Mouse (Mus musculus) CD4-positive, CD25-positive, alpha-beta regulatory T cell, adult 4 months (primary cell): ENCODE results near the gene Gm28961. TPM values are rescaled to one million over a fixed set of nuclear protein-coding genes. Genes with fewer than 3 reads are reported as not detected.
"Not testable (repeated sequence)": the region's sequence is repeated elsewhere in the genome, so short reads cannot be mapped to it uniquely, and the experiment has no call there.

ENCODE experiments used
- ATAC-seq: one replicate; pipeline ENCODE4 v1.8.0; 2017
- polyA plus RNA-seq, 2 experiments: library from polyadenylated mRNA; unstranded; fragments of 100-300 nt; shearing (Covaris generic); gene quantifications; one replicate each; pipeline ENCODE4 v1.2.1; 2017

Gm28961 gene
- polyA plus RNA-seq, result not detected

DNA sequence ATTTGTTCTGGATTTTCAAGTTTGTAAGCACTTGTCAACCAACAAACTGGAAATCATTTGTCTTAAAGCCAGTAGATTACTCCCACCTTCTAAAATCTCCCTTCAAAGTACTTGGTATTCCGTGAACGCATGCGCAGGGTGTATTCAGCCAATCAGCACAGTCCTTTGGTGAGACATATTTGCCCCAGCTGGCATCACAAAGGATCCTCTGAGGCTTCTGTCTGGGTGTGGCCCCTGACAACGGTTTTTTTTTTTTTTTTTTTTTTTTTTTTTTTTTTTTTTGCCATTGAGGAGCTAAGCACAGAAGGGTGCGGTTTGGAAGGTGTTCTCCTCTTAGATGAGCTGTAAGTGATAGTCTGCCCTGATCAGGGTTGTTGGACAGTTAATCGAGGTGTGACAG lies at the start of gene Gm28961:
Gene Gm28961, plus strand, starts transcription at position 301 of the 400 bp plus-strand sequence.
- ATAC-seq, result not testable (repeated sequence)

Other genes starting within 250 kb of the Gm28961 start
- gene Gm21943, start 172.0 kb upstream of the Gm28961 start, polyA plus RNA-seq, result not detected